Mouse (Mus musculus): ENCODE results near the gene Bola1. TPM values are rescaled to one million over a fixed set of nuclear protein-coding genes. Genes with fewer than 3 reads are reported as not detected.
"Not testable (repeated sequence)": the region's sequence is repeated elsewhere in the genome, so short reads cannot be mapped to it uniquely, and the experiment has no call there.

Gene Bola1
- polyA plus RNA-seq, 1 experiment = 38.3 TPM

DNA sequence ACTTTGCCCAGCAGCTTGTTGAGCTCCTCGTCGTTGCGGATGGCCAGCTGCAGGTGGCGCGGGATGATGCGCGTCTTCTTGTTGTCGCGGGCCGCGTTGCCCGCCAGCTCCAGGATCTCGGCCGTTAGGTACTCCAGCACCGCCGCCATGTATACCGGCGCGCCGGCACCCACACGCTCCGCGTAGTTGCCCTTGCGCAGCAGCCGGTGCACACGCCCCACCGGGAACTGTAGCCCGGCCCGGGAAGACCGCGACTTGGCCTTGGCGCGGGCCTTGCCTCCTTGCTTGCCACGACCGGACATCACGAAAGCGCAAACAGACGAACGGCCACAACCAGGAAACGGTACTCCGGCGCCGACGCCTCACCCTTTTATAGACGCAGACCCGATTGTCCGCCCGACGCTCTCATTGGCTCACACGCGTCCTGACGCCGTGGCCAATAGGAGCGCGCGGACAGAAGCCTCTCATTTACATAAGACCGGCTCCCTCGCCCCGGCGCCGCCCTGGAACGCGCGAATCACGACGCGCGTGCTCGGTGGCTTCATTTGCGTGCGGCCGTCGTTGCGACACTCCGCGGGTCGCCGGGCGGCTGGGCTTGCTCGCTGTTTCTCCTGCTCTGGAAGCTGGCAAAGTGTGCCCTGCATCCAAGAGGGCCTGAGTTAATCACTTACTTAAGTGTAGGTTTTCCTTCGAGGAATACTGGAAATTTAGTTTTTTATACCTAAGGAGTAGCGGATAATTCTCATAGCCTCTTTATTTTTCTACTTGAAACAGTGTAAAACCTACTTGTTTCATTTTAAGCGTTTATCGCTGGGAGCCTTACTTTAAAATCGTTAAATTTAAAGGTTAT, 20.7 kb upstream of the Bola1 start, which contains the start of gene Hist2h2aa2:
TSS of gene Hist2h2aa2 (minus strand) at position 328 of the 850 bp plus-strand sequence.
- TF ChIP-seq POLR2A (IDR thresholded peaks at IDR 0.05; ENCODE audit: control insufficient read depth, low read depth, low read length) = peak; percentile 73
- Histone ChIP-seq H3K4me3 (ENCODE audit: control insufficient read depth, low read depth, low read length) (peak within 1 kb of the TSS; percentile 86), H3K27ac (ENCODE audit: control insufficient read depth, insufficient read depth, low read depth, low read length) (peak within 1 kb of the TSS; percentile 84)
- H3K36me3 ChIP-seq (ENCODE audit: control insufficient read depth, insufficient read depth, low read length); H3K4me1 ChIP-seq (ENCODE audit: control insufficient read depth, insufficient read depth, low read length); H3K27me3 ChIP-seq (ENCODE audit: control insufficient read depth, insufficient read depth, low read length): not testable (repeated sequence)

DNA sequence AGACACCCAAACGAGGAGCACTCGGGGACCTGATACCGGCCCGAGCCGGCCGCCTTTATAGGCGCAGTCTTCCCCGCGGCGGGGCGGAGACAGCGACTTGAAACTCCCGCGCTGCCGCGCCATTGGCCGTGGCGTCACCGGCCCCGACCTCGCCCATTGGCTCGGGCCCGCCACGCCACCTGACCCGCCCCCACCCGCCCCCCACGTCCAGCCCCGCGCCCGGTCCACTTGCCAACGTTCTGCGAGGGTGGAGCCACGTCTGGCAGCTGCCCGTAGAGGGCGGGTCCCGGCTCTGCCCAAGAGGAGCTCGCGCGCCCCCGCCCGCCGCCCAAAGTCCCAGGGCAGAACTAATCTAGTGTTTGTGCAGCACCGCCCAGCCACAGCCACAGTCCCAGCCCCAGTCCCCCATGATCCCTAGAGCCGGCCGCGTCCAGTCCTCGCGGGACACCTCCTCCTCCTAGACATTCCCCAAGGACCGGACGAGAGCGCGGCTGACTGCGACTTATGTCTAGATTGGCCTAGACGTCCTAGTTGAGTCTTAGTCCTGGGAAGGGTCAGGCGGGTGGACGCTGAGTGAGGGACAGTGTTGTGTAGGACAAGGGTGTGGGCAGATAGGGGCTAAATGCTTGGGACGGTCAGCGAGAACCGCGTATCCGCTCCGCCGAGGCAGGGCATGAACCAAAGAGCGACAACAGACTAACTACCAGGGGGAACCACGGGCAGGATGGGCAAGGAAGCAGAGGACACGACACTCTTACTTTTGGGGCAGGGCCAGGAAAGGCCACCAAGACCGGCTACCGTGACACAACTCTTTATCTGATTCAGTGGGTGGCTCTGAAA, 19.7 kb upstream of the Bola1 start, which contains the start of gene Hist2h3c2:
TSS of gene Hist2h3c2 (minus strand) at position 174 of the 840 bp plus-strand sequence.
- peak within 1 kb of the TSS; percentile 76 for H3K27ac ChIP-seq (ENCODE audit: control insufficient read depth, insufficient read depth, low read depth, low read length)
- not testable (repeated sequence) for H3K36me3 ChIP-seq (ENCODE audit: control insufficient read depth, insufficient read depth, low read length); H3K4me1 ChIP-seq (ENCODE audit: control insufficient read depth, insufficient read depth, low read length)

DNA sequence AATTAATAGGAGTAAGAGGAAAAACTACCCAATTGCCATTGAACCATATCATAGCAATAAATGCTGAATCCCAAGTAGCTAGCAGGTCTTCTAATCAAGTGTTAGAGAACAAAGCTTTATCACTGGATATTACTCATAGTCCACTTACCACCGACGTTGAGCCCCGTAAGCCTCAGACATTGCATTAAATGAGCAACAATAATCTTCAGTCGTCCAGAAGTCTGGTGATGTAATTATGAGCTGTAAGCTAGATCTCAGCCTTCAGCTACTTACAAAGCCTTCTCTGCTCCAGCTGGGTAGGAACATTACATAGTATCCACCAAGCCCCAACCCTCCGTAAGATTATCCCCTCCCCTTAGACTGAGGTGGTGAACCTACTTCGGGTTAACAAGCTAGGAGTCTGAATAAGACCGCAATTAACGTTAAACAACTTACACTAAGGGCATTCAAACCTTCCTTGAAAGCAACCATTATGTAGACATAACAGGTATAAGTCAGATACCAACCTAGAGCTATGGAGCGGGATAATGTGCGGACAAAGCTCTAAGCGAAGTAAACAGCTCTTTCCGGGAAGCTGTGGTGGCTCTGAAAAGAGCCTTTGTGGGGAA, 18.5 kb upstream of the Bola1 start:
- no peak for TF ChIP-seq CTCF (IDR thresholded peaks at IDR 0.05; ENCODE audit: control insufficient read depth, insufficient read depth, insufficient replicate concordance, low read depth, low read length)
- no peak for TF ChIP-seq POLR2A (IDR thresholded peaks at IDR 0.05; ENCODE audit: control insufficient read depth, low read depth, low read length)
- no peaks in the 10 kb centered on the region for H3K27me3 ChIP-seq (ENCODE audit: control insufficient read depth, insufficient read depth, low read length)
- H3K4me1 ChIP-seq (ENCODE audit: control insufficient read depth, insufficient read depth, low read length) = peaks cover 5% of the 10 kb centered on the region; the same call in 1 of the 2 replicates
- H3K4me3 ChIP-seq (ENCODE audit: control insufficient read depth, low read depth, low read length) = peak overlapping the region; percentile 85
- peak overlapping the region; percentile 71 for H3K27ac ChIP-seq (ENCODE audit: control insufficient read depth, insufficient read depth, low read depth, low read length)
- H3K36me3 ChIP-seq (ENCODE audit: control insufficient read depth, insufficient read depth, low read length) = no peaks in the 10 kb centered on the region

More for the DNA sequence above, 19.7 kb upstream of the Bola1 start, which contains the start of gene Hist2h3c2:
- not testable (repeated sequence) for H3K27me3 ChIP-seq (ENCODE audit: control insufficient read depth, insufficient read depth, low read length)
- H3K4me3 ChIP-seq (ENCODE audit: control insufficient read depth, low read depth, low read length) = peak within 1 kb of the TSS; percentile 85

DNA sequence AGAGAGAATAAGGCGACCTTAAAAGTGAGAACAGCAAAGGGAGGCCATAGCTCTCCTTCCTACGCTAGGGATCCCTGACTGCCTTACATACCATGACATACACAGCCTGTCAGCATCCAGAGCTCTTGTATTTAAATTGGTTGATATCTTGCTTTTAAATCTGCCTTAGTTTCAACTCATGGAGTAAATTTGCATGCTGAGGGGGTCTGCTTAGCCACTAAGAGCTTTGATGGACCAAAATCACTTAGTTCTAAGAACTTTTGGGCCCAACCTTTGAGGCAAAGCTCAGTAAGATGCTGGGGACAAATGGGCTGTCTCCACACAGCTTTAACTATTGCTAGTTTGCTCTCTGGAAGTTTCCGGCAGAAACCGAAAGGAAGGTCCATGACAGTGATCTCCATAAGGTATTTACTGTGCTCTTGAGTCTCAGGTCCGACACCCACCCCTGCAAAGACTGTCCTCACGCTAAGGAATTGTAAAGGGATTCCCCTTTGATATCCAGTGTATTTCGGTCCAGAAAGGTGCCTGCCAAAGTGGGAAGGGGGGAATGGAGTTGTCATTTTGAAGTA, 17.9 kb upstream of the Bola1 start:
- Histone ChIP-seq H3K4me1 (ENCODE audit: control insufficient read depth, insufficient read depth, low read length) (peaks cover 5% of the 10 kb centered on the region; the same call in 1 of the 2 replicates), H3K27ac (ENCODE audit: control insufficient read depth, insufficient read depth, low read depth, low read length) (no peak overlapping the region), H3K36me3 (ENCODE audit: control insufficient read depth, insufficient read depth, low read length) (no peaks in the 10 kb centered on the region), H3K27me3 (ENCODE audit: control insufficient read depth, insufficient read depth, low read length) (no peaks in the 10 kb centered on the region), H3K4me3 (ENCODE audit: control insufficient read depth, low read depth, low read length) (peak overlapping the region; percentile 85)
- no peak for TF ChIP-seq POLR2A (IDR thresholded peaks at IDR 0.05; ENCODE audit: control insufficient read depth, low read depth, low read length)
- TF ChIP-seq CTCF (IDR thresholded peaks at IDR 0.05; ENCODE audit: control insufficient read depth, insufficient read depth, insufficient replicate concordance, low read depth, low read length) = no peak

DNA sequence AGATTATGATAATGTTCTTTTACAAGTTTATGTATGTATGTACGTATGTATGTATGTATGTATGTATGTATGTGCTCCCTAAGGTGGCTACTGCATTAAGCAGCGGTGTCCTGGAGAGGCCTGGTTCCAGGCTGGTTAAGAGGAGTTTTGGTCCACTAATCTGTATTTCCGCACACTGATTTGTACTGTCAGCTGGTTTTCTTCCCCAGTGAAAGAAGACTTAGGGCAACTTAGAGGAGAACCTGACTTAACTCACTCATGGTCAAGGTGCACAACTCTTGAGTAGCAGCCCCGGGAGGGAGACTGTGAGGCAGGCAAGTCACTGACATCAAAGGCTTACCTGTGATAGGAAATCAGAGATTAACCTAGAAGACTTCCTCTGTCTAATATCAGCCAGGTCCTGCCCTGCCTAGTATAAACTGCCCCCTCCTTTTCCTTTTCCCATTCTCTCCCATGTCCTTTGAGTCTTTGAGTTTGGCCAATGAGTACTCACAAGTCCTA, 17.4 kb upstream of the Bola1 start:
- H3K4me3 ChIP-seq (ENCODE audit: control insufficient read depth, low read depth, low read length) = peak overlapping the region; percentile 85
- no peak for TF ChIP-seq POLR2A (IDR thresholded peaks at IDR 0.05; ENCODE audit: control insufficient read depth, low read depth, low read length)
- no peak for TF ChIP-seq CTCF (IDR thresholded peaks at IDR 0.05; ENCODE audit: control insufficient read depth, insufficient read depth, insufficient replicate concordance, low read depth, low read length)
- H3K4me1 ChIP-seq (ENCODE audit: control insufficient read depth, insufficient read depth, low read length) = peaks cover 5% of the 10 kb centered on the region; the same call in 1 of the 2 replicates
- H3K27me3 ChIP-seq (ENCODE audit: control insufficient read depth, insufficient read depth, low read length) = no peaks in the 10 kb centered on the region
- no peaks in the 10 kb centered on the region for H3K36me3 ChIP-seq (ENCODE audit: control insufficient read depth, insufficient read depth, low read length)
- no peak overlapping the region for H3K27ac ChIP-seq (ENCODE audit: control insufficient read depth, insufficient read depth, low read depth, low read length)

DNA sequence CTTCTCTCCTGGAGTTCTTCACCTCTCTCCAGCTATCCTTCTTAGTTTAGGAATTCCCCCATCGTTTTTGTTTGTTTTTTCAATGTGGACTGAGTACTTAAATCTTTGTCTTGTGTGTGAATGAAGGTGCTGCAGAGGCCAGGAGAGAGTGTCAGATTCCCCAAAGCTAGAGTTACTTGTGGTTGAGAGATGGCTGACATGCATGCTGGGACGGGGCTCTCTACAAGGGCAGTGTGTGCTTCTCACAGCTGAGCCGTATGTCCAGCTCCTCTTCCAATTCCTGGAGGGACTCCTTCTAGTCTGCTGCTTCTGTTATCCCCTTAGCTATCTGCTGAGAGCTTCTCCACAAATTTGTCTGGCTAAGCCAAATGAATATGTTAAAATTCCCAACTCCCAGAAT, 16.3 kb upstream of the Bola1 start:
- H3K4me1 ChIP-seq (ENCODE audit: control insufficient read depth, insufficient read depth, low read length) = peaks cover 4% of the 10 kb centered on the region; the same call in 1 of the 2 replicates
- H3K36me3 ChIP-seq (ENCODE audit: control insufficient read depth, insufficient read depth, low read length) = no peaks in the 10 kb centered on the region
- H3K27ac ChIP-seq (ENCODE audit: control insufficient read depth, insufficient read depth, low read depth, low read length) = no peak overlapping the region
- no peaks in the 10 kb centered on the region for H3K27me3 ChIP-seq (ENCODE audit: control insufficient read depth, insufficient read depth, low read length)
- TF ChIP-seq CTCF (IDR thresholded peaks at IDR 0.05; ENCODE audit: control insufficient read depth, insufficient read depth, insufficient replicate concordance, low read depth, low read length) (no peak), POLR2A (IDR thresholded peaks at IDR 0.05; ENCODE audit: control insufficient read depth, low read depth, low read length) (no peak)
- no peak overlapping the region for H3K4me3 ChIP-seq (ENCODE audit: control insufficient read depth, low read depth, low read length)

Data from testis, adult 2 months (tissue).